Mouse (Mus musculus) bone marrow, adult 2 months (tissue): Measurements from ENCODE around the gene Slc9a3r2. TPM values are rescaled to one million over a fixed set of nuclear protein-coding genes. Genes with fewer than 3 reads are reported as not detected.

ENCODE experiments used
- H3K27ac ChIP-seq: fragments of 200-500 bp; 2 replicates; pipeline ENCODE4 v1.5.1; 2012; ENCODE audit warnings: low read depth, mild to moderate bottlenecking, control low read depth, inconsistent platforms, low read length; ENCODE audit not compliant: control insufficient read depth, poor library complexity, insufficient read depth
- H3K4me1 ChIP-seq: fragments of 200-500 bp; 2 replicates; pipeline ENCODE4 v1.6.1; 2011; ENCODE audit warnings: low read length; ENCODE audit not compliant: control insufficient read depth, insufficient read depth
- H3K4me3 ChIP-seq: fragments of 200-500 bp; replicated peaks from 2 replicates; pipeline ENCODE3; 2011; ENCODE audit warnings: mild to moderate bottlenecking, low read depth, low read length, control low read depth; ENCODE audit not compliant: control insufficient read depth
- CTCF ChIP-seq: fragments of 200-500 bp; IDR thresholded peaks from 2 replicates; pipeline ENCODE4 v1.5.1; 2011; ENCODE audit warnings: low read length, control low read depth; ENCODE audit not compliant: control insufficient read depth, insufficient read depth
- POLR2A ChIP-seq: fragments of 200-500 bp; IDR thresholded peaks from 2 replicates; pipeline ENCODE4 v1.6.1; 2011; ENCODE audit warnings: low read depth, mild to moderate bottlenecking, control low read depth, low read length, borderline replicate concordance; ENCODE audit not compliant: control insufficient read depth
- WGBS: fragments of 180-500 bp; shearing (Covaris S2); methylation state at CpG from one replicate; pipeline ENCODE4 v1.1.7; 2018; 5-methylcytosine and 5-hydroxymethylcytosine counted together
- polyA plus RNA-seq: library from polyadenylated mRNA; stranded (reverse); fragments of >200 nt; gene quantifications from 2 replicates; pipeline ENCODE4 v1.2.4, GENCODE M21; 2011; ENCODE audit warnings: low replicate concordance; ENCODE audit not compliant: missing spikeins, insufficient read depth, insufficient read length

The Slc9a3r2 gene
- polyA plus RNA-seq, 1 experiment: 5.2 TPM

DNA sequence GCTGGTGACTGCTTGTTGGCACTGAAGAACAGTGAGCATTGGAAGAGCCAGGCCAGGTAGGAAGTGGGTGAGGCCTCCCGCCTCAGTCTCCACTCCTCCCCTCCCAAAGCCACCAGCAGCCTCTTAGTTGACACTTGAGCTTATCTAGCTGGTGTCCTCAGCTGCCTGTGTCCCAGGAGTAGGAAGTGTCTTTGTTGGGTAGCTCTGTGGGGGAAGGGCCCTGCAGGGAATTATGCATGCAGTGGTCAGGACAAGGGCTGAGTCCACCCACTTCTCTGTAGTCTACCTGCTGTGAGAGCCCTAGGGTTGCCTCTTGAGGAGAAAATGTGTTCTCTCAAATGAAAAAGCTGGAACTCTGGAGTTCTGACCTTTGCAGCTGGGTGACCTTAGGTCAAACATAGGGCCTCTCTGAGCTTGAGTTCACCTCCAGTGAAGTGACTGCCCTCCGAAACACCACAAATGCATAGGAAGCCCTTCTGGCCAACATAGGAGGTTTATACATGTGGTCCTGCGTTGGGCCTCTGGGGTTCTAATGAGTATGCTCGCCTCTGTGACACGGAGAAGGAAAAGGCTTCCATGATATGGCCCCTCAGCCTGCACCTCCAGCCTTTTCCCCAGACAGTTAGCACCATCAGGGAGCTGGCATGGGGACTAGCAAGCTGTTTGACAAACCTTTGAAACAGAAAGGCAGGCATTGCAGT, 13.2 kb downstream of the Slc9a3r2 start:
- Histone ChIP-seq H3K4me1 (peaks cover 5% of the 10 kb centered on the region), H3K27ac (no peak overlapping the region), H3K4me3 (no peak overlapping the region)
- WGBS: 73% methylated on average over 5 of the region's 5 CpGs
- TF ChIP-seq POLR2A (no peak), CTCF (no peak)

DNA sequence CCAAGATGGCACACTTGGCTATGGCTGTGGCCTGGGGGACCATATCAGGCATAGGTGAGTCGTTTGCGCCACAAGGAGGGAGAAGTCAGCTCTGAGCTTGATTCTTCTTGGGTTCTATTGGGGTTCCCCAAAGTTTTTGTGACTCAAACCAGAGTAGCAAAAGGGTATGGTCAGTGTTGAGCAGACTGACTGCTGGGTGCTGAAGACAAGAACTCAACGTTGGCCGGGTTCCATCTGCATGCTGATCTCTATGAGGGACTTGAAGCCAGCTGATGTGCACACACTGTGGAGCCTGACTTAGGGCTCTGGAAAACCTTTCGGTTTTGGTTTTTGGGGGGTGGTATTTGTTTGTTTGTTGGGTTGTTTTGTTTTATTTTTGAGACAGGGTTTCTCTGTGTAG, 14.4 kb downstream of the Slc9a3r2 start:
- TF ChIP-seq CTCF (no peak), POLR2A (no peak)
- WGBS: 88% methylated on average over 5 of the region's 5 CpGs
- H3K4me1 ChIP-seq: peaks cover 7% of the 10 kb centered on the region

DNA sequence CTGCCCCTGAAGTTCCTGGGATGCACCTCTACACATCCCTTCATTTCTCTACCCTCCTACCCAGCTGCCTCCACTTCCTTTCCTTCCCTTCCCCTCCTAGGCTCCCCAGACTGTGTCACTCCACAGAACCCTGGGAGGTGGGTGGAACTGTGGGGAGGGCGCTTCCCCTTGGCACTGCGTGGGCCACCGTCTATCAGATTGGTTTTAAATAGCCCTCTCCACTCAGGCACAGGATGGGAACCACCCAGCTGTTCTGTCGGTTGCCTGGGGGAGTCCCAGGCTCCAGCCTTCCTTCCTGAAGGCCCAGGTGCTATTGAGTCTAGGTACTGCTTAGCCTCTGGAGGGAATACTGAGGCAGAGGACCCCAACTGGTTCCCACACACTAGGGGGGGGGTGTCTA, 15.1 kb downstream of the Slc9a3r2 start:
- no peak overlapping the region for H3K27ac ChIP-seq
- H3K4me1 ChIP-seq: peaks cover 7% of the 10 kb centered on the region
- H3K4me3 ChIP-seq: no peak overlapping the region
- TF ChIP-seq CTCF (no peak), POLR2A (no peak)
- 43% methylated on average over 4 of the region's 4 CpGs for WGBS

More for the DNA sequence above, 14.4 kb downstream of the Slc9a3r2 start:
- Histone ChIP-seq H3K27ac (no peak overlapping the region), H3K4me3 (no peak overlapping the region)

DNA sequence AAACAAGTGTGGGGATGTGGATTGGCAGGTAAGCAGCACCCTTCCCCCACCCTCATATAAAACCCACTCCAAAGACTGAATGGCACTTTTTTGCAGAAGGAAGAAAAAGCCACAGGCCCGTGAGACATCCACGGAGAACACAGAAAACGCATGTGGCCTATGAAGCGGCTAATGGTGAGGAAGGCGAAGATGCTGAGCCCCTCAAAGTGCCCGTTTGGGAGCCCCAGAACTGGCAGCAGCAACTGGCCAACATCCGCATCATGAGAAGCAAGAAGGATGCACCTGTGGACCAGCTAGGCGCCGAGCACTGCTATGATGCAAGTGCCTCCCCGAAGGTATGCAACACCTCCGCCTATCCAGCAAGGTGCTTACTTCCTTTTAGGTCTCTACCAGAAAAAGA, 16.3 kb downstream of the Slc9a3r2 start:
- H3K4me1 ChIP-seq: peaks cover 7% of the 10 kb centered on the region
- 64% methylated on average over 11 of the region's 11 CpGs for WGBS
- TF ChIP-seq POLR2A (no peak), CTCF (no peak)
- no peak overlapping the region for H3K27ac ChIP-seq
- H3K4me3 ChIP-seq: no peak overlapping the region

- TF ChIP-seq CTCF (no peak), POLR2A (no peak)
- Histone ChIP-seq H3K4me1 (peaks cover 7% of the 10 kb centered on the region), H3K27ac (peak overlapping the region; percentile 53), H3K4me3 (peak overlapping the region; percentile 96)
- WGBS: 11% methylated on average over 22 of the region's 22 CpGs
Observed at GRCm38 (mm10) chr17:24632813-24633449, 17.2 kb downstream of the Slc9a3r2 start.

GRCm38 (mm10) chr17:24632167-24632812, 17.8 kb downstream of the Slc9a3r2 start, which contains the start of the genes Tsc2 and Nthl1:
TSS of gene Tsc2 (minus strand) at chr17:24632630.
TSS of gene Nthl1 (plus strand) at chr17:24632680.
- TF ChIP-seq POLR2A (peak; percentile 73; the same call in 1 of the 2 replicates), CTCF (no peak)
- WGBS: under 1% methylated on average over 51 of the region's 51 CpGs
- peak within 1 kb of the TSS; percentile 96 for H3K4me3 ChIP-seq
- peaks cover 7% of the 10 kb centered on the region for H3K4me1 ChIP-seq
- peak within 1 kb of the TSS; percentile 53 for H3K27ac ChIP-seq

GRCm38 (mm10) chr17:24630072-24630471, 20.1 kb downstream of the Slc9a3r2 start:
- H3K4me1 ChIP-seq: peaks cover 7% of the 10 kb centered on the region
- H3K27ac ChIP-seq: no peak overlapping the region
- TF ChIP-seq POLR2A: no peak
- WGBS: 93% methylated on average over 14 of the region's 14 CpGs
- H3K4me3 ChIP-seq: no peak overlapping the region

DNA sequence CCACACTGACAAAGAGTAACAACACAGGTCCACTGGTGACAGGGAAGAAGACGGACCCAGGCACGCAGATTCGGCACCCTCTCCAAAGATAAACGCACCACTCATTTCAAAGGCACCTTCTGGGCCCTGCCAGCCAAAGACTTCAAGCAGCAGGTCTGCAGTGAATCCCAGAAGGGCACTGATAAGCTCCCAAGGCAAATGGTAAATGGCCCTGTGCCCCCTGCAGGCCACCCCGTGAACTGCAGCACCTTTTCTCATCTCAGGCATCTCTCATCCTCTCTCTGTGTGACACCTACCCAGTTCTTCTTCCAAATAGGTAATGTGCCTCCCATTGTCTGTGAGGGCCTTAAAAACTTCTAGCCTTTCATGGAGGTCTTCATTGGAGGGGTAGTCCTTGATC, 21.5 kb downstream of the Slc9a3r2 start:
- H3K4me1 ChIP-seq: peaks cover 7% of the 10 kb centered on the region
- no peak overlapping the region for H3K27ac ChIP-seq
- no peak overlapping the region for H3K4me3 ChIP-seq
- WGBS: 28% methylated on average over 5 of the region's 5 CpGs
- TF ChIP-seq CTCF: peak; percentile 92
- no peak for TF ChIP-seq POLR2A
